Mouse (Mus musculus) mouse trophoblast stem cell (cell line): ENCODE measurements around the gene 4930442H23Rik.

Experiments
- in situ Hi-C, 2 experiments: fragments of 300-500 bp; cut with MseI, MboI; formaldehyde crosslinking; loops; 2 replicates in 1 of 2; 3 replicates in 1 of 2; pipeline ENCODE4 v1.15.1; 2025

4930442H23Rik gene

DNA sequence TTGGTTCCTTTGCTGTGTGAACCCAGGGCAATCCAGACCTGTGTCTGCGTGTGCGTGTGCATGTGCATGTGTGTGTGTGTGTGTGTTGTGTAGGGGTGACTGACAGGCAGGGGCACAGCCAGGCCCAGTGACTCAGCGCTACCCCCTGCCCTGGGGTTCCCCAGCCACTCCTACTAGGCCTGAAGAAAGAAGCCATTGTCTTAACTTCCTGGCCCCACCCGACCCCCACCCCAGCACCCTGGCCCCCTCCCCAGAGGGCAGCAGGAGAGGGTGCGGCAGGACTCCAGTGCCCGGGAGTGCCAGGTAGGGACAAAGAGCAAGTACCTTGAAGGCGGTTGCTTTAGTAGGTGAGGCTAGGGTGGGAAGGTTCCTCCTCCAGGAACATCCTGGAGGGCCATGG lies 37.9 kb downstream of the 4930442H23Rik start:
- in situ Hi-C loops = no loop called here

DNA sequence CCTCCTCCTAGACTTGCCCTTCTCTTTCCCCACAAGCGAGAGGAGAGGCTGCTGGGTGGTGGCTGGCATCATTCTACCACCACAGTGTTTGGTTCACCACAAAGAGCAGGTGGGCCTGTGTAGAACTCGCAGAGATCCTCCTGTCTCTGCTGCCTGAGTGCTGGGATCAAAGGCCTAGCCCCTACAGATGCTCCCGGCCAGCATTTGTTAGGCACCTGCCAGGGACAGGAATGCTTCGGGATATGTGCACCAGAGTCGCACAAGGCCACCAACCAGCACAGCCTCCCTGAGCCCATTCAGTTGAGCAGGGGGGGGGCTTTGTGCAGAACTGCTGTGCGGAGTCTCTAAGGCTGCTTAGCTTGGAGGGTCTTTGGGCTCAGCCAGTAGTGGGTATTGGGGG lies 38.3 kb downstream of the 4930442H23Rik start:
- in situ Hi-C loops = no loop called here

DNA sequence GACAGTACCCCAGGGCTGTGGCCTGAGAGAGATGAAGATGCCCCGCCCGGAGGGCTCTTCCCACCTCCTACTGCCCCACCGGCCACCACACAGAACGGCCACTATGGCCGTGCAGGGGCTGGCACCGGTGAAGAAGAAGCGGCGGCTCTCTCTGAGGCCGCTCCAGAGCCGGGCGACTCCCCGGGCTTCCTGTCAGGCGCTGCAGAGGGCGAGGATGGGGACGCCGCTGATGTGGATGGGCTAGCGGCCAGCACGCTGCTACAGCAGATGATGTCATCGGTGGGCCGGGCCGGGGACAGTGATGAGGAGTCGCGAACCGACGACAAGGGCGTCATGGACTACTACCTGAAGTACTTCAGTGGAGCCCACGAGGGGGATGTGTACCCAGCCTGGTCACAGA lies 39.0 kb downstream of the 4930442H23Rik start:
- in situ Hi-C loops = no loop called here

DNA sequence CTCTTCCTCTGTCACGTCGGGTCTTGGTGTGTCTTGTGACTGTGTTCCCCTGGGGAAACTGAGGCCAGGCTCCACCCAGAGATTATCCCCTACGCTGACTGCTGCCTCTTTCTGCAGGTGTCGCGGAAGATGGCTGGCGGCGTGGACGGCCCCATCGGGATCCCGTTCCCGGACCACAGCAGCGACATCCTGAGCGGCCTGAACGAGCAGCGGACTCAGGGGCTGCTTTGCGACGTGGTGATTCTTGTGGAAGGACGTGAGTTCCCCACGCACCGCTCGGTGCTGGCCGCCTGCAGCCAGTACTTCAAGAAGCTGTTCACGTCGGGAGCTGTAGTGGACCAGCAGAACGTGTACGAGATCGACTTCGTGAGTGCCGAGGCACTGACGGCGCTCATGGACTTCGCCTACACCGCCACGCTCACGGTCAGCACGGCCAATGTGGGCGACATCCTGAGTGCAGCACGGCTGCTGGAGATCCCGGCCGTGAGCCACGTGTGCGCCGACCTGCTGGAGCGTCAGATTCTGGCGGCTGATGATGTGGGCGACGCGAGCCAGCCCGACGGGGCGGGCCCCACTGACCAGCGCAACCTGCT lies 39.7 kb downstream of the 4930442H23Rik start:
- in situ Hi-C loops = no loop called here

DNA sequence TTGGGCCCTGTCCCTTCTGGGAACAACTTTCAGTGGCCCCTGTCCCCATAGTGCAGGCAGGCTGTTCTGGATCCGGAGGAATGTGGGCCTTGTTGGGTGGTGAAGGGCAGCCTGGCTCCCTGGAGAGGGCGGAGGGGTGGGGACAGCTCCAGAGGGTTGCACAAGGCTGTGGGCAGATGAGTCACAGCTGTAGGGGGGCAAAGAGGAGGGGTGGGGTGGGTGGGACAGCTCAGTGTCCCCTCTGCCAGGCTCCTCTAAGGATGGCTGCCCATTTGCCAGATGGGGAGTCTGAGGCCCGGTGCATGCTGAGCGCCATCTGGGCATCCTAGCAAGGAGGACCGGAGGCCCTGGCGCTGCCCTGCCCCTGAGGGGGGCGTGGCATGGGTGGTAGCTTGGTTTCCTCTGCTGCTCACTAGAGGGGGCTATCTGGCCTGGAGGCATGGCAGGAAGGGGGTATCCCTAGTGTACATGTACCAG lies 40.5 kb downstream of the 4930442H23Rik start:
- in situ Hi-C loops = no loop called here

DNA sequence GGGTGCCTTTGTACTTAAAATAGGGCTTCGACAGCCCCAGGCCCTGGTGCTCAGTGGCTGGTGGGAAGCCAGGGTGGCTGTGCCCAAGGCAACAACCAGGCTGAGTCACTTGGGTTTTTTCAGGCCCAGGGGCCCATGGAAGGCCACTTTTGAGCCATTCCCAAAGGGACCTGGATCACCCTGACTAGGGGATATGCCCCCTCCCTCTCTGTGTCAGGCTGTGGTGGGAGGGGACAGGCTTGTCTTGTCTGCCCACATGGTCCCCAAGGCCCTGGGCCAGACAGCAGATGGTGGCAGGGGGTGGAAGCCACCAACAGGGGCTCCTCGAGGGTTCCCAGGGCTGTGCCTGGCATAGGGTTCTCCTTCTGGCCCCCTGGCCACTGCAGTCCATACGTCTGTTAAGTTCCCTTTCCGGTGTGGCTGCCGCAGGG lies 41.1 kb downstream of the 4930442H23Rik start:
- in situ Hi-C loops = no loop called here

DNA sequence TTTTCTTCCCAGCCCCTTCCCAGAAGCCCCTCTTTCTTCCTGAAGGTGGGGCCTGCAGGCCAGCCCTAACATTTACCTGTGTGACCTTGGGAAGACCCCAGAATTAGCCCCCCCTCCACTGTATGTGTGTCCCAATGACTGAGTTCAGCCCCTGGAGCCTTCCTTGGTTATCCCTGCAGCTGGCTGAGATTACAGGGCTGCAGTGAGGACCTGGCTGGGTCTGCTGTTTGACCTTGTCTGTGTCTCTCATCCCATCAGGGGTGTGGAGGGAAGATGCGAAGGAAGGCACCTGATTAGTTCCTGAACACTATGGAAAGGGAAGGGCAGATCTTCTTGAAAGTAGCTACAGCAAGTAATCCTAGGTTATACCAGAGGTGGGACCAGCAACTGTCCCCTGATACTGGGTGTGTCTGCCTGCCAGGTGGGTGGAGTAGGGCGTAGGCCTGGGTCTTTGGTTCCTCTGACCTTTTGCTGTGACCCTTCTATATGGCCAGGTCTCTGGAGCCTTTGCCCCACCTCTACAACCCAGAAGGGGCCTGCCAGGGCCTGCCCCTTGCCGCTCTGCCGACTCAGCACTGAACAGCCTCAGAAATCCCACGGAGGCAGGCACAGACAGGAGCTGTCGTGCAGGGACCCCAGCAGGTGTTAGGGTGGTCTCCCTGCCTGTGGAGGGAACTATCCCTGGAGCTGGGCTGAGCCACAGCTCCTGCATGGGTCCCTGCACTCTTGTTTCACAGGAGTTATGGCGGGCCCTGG lies 42.0 kb downstream of the 4930442H23Rik start:
- in situ Hi-C loops = no loop called here

DNA sequence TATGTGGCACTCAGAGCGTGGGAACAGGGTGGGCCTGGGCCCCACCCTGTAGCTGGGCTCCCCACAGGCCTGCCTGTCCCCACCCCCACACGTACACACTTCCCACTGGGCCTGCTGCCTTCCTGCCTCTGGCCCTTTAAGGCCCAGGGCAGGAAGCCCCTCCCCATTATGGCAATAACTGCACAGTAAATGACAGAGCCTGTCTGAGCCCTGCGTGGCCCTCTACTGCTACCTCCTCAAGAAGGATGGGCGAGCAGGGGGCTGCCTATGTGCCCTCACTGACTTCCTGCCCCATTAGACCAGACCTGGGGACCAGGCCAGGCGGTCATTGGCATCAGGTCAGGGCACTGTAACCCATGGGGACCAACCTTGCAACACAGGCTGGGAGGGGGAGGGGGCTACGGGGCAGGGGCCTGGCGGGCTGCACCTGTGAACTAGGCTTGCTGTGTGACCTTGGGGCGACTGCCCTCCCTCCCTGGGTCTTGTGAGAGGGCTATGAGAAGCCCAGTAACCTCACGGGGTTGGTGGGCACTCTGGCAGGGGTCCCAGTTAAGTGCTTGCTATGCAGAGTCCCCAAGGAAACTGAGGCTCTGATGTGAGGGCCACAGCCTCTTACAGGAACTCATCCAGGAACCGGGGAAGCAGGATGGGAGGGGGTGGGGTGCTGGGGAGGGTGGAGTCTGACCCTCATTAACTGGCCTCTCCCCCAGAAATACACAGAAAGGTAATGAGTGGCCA lies 42.8 kb downstream of the 4930442H23Rik start:
- in situ Hi-C loops = no loop called here

DNA sequence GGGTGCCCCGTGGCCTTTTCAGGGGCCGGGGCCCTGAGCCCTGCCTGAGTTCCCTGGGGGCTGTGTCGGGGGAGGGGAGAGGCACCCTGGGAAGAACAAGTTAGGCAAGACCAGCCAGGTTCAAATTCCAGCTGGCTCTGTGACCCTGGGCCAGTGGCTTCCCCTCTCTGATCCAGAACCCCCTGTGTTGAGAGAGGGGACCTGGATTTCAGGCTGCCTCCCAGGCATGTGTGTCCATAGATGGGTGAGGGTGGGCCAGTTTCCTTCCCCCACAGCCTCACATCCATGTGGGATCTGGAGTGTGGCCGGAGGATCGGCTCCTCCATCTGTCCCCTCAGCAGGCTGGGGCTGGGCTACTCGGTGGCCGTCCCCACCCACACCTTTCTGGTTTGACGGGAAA lies 43.6 kb downstream of the 4930442H23Rik start:
- in situ Hi-C loops = no loop called here

DNA sequence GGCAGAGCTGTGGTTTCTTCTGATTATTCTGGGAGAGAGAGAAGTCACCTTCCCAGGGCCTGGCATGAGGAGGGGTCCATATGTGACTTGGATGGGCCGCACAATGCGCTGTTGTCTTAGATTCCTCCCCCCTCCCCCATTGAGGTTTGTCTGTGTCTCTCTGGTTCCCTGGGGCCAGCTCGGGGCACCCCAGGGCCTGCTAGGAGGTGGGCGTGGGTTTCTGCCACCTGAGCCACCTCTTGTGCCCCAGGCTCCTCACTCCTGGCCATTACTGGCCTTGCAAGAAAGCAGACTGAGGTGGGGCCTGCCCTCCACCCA lies 44.2 kb downstream of the 4930442H23Rik start:
- in situ Hi-C loops = no loop called here

DNA sequence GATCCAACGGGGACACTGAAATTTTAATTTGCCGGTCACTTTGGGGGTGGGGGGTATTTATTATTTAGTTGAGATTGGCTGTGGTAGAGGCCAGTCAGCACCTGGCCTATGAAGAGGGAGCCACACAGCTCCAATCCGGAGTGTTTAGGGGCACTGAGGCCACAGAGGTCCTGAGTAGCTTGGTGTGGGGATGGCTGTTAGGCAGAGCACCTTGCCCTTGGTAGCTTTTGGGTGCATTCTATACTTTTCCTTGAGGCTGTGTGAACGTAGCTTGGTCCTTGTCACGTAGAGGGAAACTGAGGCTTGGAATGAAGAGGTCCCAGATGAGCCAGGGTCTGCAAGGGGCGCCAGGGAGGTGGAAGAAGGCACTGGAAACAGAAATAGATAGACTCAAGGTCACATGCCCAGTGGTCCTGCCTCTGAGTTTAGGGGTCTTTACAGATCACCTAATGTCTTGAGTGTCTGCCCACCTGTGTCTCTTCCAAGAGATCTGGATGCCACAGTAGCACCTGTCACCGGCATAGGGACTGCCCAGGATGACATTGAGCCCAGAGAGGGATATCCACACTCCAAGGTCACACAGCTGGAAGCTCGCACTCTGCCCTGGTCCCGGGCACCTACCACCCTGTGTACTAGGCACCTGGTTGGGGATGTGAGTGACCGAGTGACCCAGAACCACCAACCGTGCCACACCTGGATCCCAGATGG lies 44.7 kb downstream of the 4930442H23Rik start:
- in situ Hi-C loops = no loop called here

DNA sequence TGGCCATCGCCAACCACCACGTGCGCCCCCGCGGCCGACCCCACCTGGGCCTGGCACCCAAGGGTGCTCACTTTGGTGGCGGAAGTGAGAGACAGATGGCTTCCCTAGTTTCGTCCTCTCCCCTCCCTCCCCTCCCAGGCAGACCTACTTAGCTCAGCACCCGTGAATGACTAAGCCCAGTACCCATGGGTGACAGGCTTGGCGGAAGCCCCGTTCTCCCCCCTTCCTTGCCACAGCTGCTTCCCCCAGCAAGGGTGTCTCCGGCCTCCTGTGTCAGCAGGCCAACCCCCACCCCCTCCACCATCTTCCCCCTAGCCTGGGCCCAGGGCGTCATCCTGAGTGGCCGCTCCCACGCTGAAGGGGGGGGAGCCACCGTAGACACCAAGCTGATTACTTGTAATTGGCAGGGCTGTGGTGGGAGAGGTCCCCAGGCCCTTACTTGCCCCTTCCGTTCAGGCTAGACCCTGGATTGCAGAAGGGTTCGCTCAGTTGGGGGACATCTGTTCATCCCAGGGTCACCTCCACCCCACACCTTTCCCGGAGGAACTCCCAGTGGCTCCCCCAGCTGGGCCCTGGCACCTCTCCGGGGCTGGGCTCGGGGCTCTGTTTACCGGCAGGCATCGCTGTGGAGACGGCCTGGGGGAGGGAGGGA lies 45.4 kb downstream of the 4930442H23Rik start:
- in situ Hi-C loops = no loop called here

DNA sequence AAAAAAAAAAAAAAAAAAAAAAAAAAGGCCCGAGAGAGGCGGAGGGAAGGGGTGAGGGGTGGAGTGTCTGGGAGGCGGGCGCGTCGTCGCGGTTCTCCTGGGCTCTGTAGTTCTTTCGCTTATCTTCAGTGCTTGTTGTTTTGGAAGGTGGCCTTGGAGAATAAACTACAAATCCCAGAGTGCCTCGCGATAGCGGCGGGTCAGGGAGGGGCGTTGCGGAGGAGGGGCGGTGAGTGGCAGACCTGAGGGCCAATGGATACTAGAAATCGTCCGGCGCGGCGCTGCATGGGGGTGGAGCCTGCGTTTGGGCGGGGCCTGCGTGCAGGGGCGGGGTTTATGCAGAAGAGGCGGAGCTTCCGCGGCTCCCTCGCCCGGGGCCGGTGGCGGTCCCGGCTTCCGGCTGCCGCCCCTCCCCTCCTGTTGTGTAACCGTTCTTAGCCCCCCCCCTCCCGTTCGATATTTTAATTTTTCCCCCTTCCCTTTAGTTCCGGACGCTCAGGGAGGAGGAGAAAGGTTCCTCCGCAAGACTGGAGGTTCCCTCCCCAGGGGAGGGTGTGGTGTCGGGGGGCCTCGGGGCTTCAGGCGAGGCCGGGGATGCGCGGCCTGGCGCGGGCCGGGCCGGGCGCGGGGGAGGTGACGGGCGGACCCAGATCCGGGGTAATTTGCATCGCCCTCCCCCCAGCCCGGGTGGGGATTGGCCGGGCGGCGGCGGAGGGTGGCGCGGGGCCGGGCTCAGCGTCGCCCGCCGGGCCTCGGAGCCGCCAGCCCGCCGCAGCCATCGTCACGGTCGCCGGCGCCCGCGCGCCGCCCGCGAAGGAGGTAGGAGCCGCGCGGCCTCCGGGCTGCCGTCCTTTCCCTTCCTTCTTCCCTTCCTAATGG lies 46.2 kb downstream of the 4930442H23Rik start:
- in situ Hi-C loops = no loop called here

DNA sequence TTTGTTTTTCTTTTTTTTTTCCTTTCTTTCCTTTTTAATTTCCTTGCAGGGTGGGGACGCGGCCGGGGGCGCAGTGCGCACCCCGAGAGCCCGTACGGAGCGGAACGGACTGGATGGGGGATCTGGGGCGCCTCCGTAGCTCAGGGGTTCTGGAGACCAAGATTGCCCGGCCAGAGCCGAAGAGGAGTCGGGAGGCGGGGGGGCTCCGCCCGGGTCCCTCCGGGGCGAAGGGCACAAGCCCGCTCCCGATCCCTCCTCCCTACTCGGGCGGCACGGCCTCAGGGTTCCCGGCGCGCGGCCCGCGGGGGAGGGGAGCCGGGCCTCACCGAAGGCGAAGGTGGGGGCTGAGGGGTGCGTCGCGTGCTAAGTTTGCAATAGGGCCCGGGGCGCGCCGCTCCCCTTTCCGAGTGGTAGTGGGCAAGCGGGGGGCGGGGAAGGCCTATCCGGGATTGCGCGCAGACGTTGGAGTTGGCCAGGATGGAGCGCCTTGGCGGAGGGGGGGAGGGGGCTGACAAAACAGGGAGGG lies 46.9 kb downstream of the 4930442H23Rik start:
- in situ Hi-C loops = no loop called here

DNA sequence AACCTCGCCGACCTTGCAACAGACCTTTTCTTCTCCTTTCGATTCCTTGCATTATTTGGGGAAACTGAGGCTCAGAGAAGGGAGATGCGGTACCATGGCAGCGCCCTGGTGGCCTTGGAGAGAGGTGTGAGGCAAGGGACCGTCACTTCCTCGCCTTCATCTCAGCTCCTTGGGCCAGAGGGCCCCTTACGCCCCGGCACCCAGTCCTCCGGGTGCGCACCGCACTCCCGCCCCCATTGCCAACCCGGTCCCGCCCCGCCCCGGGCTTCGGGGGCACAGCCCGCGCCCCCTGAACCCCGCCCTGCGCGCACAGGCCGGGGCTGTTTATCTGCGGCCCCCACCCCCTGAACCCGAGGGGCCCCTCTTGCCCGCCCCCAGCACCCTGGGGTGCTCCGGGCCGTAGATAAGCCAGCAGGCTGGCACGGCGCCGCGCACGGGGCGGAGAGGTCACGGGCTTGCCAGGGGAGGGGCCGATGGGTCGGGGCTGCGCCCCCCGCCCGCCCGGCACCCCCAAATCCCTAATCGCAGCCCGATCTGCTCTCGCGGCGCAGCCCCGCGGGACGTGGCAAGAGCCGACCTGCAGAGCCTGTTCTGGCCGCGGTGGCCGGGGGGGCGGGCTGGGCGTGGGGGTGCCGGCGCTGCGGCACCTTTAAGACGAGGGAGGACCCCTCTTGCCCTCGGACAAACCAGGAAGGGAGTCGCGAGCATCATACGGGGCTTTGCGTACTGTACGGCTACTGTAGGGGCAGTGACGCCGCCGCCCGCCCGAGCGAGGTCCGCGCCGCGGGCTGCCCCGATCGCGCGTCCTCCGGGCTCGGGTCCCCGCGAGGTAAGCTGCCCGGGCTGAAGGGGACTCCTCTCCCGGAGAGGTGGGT lies 47.6 kb downstream of the 4930442H23Rik start:
- in situ Hi-C loops = no loop called here

DNA sequence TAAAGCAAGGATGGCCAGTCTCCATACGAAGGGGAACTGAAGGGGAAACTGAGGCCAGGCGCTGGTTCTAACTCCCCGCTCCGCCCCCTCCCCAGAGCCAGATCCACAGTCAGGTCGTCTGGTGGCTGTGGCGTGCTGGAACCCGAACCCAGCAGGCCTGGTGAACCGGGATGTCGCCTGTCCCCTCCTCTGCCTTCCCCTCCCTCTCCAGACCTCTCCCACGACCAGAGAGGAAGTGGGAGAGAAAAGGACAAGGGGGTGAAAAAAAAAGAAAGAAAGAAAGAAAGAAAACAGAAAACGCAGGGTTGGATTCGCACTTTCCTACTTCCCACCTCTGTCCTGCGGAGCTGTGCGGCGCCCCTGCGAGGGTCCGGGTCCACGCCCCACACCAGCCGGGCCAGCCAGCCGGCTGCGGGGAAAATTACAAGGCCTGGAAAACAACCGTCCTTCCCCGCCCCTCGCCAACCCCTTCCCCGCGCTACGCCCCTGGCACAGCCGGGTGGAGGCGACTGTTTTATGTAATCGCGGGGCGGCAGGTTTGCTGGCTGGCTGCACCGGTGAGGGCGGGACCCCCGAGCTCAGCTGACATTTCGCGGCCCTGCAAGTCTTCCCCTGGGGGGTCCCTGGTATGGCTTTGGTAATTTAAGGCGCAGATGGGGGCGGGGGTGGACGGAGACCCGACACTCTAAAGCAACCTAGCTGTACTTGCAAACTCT lies 48.5 kb downstream of the 4930442H23Rik start, which contains the start of gene Zbtb7a:
Gene Zbtb7a, plus strand, starts transcription at position 255 of the 716 bp plus-strand sequence.
- in situ Hi-C loops = no loop called here

DNA sequence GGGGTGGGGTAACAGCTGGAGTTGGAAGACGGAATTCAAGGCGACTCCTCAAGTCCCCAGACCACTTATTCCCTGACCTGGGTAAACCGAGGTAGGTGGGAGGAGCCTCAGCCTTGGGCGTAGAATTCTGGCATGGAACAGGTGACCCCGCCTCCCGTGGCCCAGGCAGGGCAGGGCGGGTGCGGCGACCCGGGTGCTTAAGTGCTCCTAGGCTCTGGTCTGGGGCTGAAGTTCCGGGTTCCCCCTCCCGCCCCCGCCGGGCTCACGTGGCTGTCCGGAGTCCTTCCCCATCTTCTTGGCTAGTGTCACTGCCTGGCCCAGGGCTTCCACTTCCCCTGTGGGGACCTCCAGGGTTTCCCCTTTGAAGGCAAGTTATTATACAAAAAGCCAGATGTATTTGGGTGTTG lies 49.5 kb downstream of the 4930442H23Rik start:
- in situ Hi-C loops = no loop called here
